Mouse (Mus musculus): ENCODE results near the gene Tpp1. TPM values are rescaled to one million over a fixed set of nuclear protein-coding genes. Genes with fewer than 3 reads are reported as not detected.

The Tpp1 gene
- polyA plus RNA-seq, 1 experiment from 2014 or later = 77.5 TPM

DNA sequence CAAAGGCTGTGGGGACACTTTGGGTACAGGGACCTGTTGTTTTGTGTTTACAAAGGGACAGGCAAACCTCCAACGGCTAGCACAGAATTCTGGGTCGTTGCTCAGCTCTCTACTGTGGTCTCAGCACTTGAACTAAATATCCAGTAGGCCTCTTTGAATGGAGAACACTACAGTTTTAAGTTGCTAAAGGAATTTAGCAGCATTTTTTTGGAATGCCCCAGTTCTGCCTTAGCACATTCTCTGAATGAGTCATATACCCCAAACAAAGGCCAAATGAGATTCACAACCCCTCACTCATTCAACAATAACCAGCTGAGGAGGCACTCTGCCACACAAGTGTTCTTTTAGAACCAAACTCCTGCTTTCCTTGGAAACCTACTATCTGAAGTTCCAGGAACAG, 30.1 kb downstream of the Tpp1 start:
- H3K9me3 ChIP-seq (replicated peaks; ENCODE audit: control insufficient read depth, low read length) = no peaks in the 10 kb centered on the region
- H3K27ac ChIP-seq (ENCODE audit: low read length) = no peak overlapping the region
- no peaks in the 10 kb centered on the region for H3K27me3 ChIP-seq (ENCODE audit: control insufficient read depth, insufficient read depth, low read length)
- ATAC-seq (replicated peaks; ENCODE audit: extremely low read depth, insufficient read depth, low FRiP score) = no peak
- 57% methylated on average over 2 of the region's 2 CpGs for WGBS
- no peak overlapping the region for H3K4me2 ChIP-seq (ENCODE audit: low read depth, low read length)
- H3K36me3 ChIP-seq (ENCODE audit: control insufficient read depth, insufficient read depth) = no peaks in the 10 kb centered on the region
- no peaks in the 10 kb centered on the region for H3K4me1 ChIP-seq (ENCODE audit: control insufficient read depth, insufficient read depth, low read length)
- no peak overlapping the region for H3K4me3 ChIP-seq (ENCODE audit: low read length)
- H3K9ac ChIP-seq (ENCODE audit: low read length) = no peak overlapping the region

DNA sequence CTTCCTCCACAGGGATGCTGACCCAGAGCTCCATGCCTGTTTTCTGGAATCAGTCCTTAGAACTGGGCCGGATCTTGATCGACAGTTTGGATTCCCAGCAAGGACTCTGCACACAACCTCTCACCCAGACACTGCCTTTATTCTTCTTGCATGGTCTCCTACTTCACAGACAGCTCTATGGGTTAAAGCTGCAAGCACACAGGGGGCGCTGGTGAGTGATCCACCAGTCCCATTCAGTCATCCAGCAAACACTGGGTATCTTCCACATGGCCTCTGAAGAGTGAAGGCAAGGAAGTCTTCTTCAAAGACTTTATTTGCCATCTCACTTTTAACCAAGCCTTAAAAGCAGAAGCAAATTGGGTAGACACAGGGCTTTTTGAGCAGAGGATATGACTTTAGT, 36.7 kb downstream of the Tpp1 start:
- H3K4me1 ChIP-seq (ENCODE audit: control insufficient read depth, insufficient read depth, low read length) = no peaks in the 10 kb centered on the region
- no peaks in the 10 kb centered on the region for H3K27me3 ChIP-seq (ENCODE audit: control insufficient read depth, insufficient read depth, low read length)
- WGBS = 56% methylated on average over 3 of the region's 3 CpGs
- no peak overlapping the region for H3K9ac ChIP-seq (ENCODE audit: low read length)
- H3K4me2 ChIP-seq (ENCODE audit: low read depth, low read length) = no peak overlapping the region
- H3K4me3 ChIP-seq (ENCODE audit: low read length) = no peak overlapping the region
- no peaks in the 10 kb centered on the region for H3K9me3 ChIP-seq (replicated peaks; ENCODE audit: control insufficient read depth, low read length)
- ATAC-seq (replicated peaks; ENCODE audit: extremely low read depth, insufficient read depth, low FRiP score) = no peak
- H3K36me3 ChIP-seq (ENCODE audit: control insufficient read depth, insufficient read depth) = no peaks in the 10 kb centered on the region
- H3K27ac ChIP-seq (ENCODE audit: low read length) = no peak overlapping the region

DNA sequence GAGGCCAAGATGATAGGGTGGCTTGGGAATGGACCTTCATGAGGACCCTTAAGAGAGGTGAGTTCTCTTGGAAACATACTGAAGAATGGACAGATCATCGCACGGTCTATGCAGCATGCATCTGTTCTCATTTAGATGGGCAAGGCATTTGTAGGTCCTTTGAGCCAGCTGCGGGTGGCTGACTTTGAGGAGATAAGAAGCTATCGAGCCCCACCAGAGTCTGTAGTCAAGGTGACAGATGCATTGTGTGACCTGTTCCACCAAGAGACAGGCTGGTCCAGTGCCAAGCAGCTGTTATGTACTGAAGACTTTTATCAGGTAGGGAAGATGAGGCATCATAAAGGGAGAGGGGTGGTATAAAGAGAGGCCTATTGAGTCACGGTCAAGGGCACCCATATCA, 43.3 kb downstream of the Tpp1 start:
- Histone ChIP-seq H3K9me3 (replicated peaks; ENCODE audit: control insufficient read depth, low read length) (no peaks in the 10 kb centered on the region), H3K27ac (ENCODE audit: low read length) (no peak overlapping the region), H3K4me1 (ENCODE audit: control insufficient read depth, insufficient read depth, low read length) (no peaks in the 10 kb centered on the region), H3K9ac (ENCODE audit: low read length) (no peak overlapping the region), H3K4me2 (ENCODE audit: low read depth, low read length) (no peak overlapping the region), H3K4me3 (ENCODE audit: low read length) (no peak overlapping the region), H3K36me3 (ENCODE audit: control insufficient read depth, insufficient read depth) (no peaks in the 10 kb centered on the region), H3K27me3 (ENCODE audit: control insufficient read depth, insufficient read depth, low read length) (no peaks in the 10 kb centered on the region)
- WGBS = 84% methylated on average over 5 of the region's 5 CpGs
- ATAC-seq (replicated peaks; ENCODE audit: extremely low read depth, insufficient read depth, low FRiP score) = no peak

DNA sequence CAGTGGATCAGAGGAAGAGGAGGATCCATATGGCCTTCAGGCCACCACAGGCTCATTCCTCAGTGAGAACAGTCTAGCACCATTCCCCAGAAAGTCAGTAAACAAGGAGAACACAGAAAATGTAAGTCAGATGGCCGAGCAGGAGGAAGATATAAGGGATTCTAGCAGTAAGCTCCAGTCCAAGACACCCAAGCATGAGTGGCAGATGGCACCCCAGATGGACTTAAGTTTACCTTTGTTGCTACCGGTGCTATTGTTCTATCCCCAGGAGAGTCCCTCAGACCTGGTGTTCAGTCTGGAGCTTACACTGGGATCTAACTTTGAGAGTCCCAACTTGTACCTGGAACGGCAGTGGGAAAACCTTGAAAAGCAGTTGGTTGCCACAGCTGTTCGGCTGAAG, 48.2 kb downstream of the Tpp1 start:
- ATAC-seq (replicated peaks; ENCODE audit: extremely low read depth, insufficient read depth, low FRiP score) = no peak
- Histone ChIP-seq H3K4me2 (ENCODE audit: low read depth, low read length) (no peak overlapping the region), H3K4me3 (ENCODE audit: low read length) (no peak overlapping the region), H3K9me3 (replicated peaks; ENCODE audit: control insufficient read depth, low read length) (no peaks in the 10 kb centered on the region), H3K27me3 (ENCODE audit: control insufficient read depth, insufficient read depth, low read length) (no peaks in the 10 kb centered on the region), H3K9ac (ENCODE audit: low read length) (no peak overlapping the region), H3K4me1 (ENCODE audit: control insufficient read depth, insufficient read depth, low read length) (no peaks in the 10 kb centered on the region), H3K36me3 (ENCODE audit: control insufficient read depth, insufficient read depth) (no peaks in the 10 kb centered on the region), H3K27ac (ENCODE audit: low read length) (no peak overlapping the region)
- WGBS = 85% methylated on average over 4 of the region's 4 CpGs

DNA sequence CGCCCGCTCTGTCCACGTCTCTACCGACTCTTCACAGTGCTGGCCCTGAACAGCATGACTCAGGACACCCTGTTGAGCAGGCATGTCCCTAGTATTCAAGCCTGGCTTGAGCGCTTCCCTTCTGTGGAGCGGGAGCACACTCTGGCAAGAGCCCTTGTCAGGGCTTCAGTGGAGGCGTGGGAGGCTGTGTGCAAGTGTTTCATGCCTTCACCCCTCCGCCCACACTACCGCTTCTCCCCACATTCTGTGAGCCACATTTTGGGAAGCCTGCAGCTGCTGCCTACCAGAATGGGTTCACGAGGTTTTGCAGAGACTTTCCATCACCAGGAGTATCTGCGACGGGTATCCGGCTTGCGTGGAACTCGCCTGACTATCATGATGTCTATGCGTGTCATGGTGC, 48.9 kb downstream of the Tpp1 start:
- H3K4me3 ChIP-seq (ENCODE audit: low read length) = no peak overlapping the region
- H3K9me3 ChIP-seq (replicated peaks; ENCODE audit: control insufficient read depth, low read length) = no peaks in the 10 kb centered on the region
- H3K4me1 ChIP-seq (ENCODE audit: control insufficient read depth, insufficient read depth, low read length) = no peaks in the 10 kb centered on the region
- no peaks in the 10 kb centered on the region for H3K27me3 ChIP-seq (ENCODE audit: control insufficient read depth, insufficient read depth, low read length)
- ATAC-seq (replicated peaks; ENCODE audit: extremely low read depth, insufficient read depth, low FRiP score) = no peak
- WGBS = 77% methylated on average over 16 of the region's 16 CpGs
- H3K4me2 ChIP-seq (ENCODE audit: low read depth, low read length) = no peak overlapping the region
- H3K9ac ChIP-seq (ENCODE audit: low read length) = no peak overlapping the region
- H3K27ac ChIP-seq (ENCODE audit: low read length) = no peak overlapping the region
- no peaks in the 10 kb centered on the region for H3K36me3 ChIP-seq (ENCODE audit: control insufficient read depth, insufficient read depth)

Other genes with a start within 250 kb of the Tpp1 start
- gene Smpd1, start 197.9 kb downstream of the Tpp1 start, polyA plus RNA-seq (2015; fragmentation: Nextera tagmentation; extraction: Ambion mirVana) = 61.7 and 65.0 TPM in 2 replicates
- 44.5 and 49.5 TPM in 2 replicates for gene Apbb1, start 170.6 kb downstream of the Tpp1 start, polyA plus RNA-seq (2015; fragmentation: Nextera tagmentation; extraction: Ambion mirVana)
- gene Hpx, start 152.1 kb downstream of the Tpp1 start, polyA plus RNA-seq (2015; fragmentation: Nextera tagmentation; extraction: Ambion mirVana) = 0.25 and 0.91 TPM in 2 replicates
- 32.9 and 35.7 TPM in 2 replicates for gene Trim3, start 118.7 kb downstream of the Tpp1 start, polyA plus RNA-seq (2015; fragmentation: Nextera tagmentation; extraction: Ambion mirVana)
- gene Timm10b, start 112.2 kb downstream of the Tpp1 start, polyA plus RNA-seq (2015; fragmentation: Nextera tagmentation; extraction: Ambion mirVana) = 147 and 158 TPM in 2 replicates
- 46.5 and 46.6 TPM in 2 replicates for gene Arfip2, start 111.8 kb downstream of the Tpp1 start, polyA plus RNA-seq (2015; fragmentation: Nextera tagmentation; extraction: Ambion mirVana)
- gene Gm45799, start 111.7 kb downstream of the Tpp1 start, polyA plus RNA-seq (2015; fragmentation: Nextera tagmentation; extraction: Ambion mirVana) = 30.8 and 36.5 TPM in 2 replicates
- gene Dnhd1, start 101.4 kb downstream of the Tpp1 start, polyA plus RNA-seq (2015; fragmentation: Nextera tagmentation; extraction: Ambion mirVana) = 0.38 and 0.49 TPM in 2 replicates
- 403 and 415 TPM in 2 replicates for gene Ilk, start 15.6 kb downstream of the Tpp1 start, polyA plus RNA-seq (2015; fragmentation: Nextera tagmentation; extraction: Ambion mirVana)
- gene Rrp8, start 14.8 kb downstream of the Tpp1 start, polyA plus RNA-seq (2015; fragmentation: Nextera tagmentation; extraction: Ambion mirVana) = 21.7 and 22.2 TPM in 2 replicates
- gene Taf10, start 7.9 kb downstream of the Tpp1 start, polyA plus RNA-seq (2015; fragmentation: Nextera tagmentation; extraction: Ambion mirVana) = 89.0 and 94.2 TPM in 2 replicates
- 3.1 and 4.3 TPM in 2 replicates for gene Dchs1, start 35.4 kb upstream of the Tpp1 start, polyA plus RNA-seq (2015; fragmentation: Nextera tagmentation; extraction: Ambion mirVana)
- 210 and 235 TPM in 2 replicates for gene Mrpl17, start 58.9 kb upstream of the Tpp1 start, polyA plus RNA-seq (2015; fragmentation: Nextera tagmentation; extraction: Ambion mirVana)
- 0.97 and 1.1 TPM in 2 replicates for gene Gm4070, start 201.7 kb upstream of the Tpp1 start, polyA plus RNA-seq (2015; fragmentation: Nextera tagmentation; extraction: Ambion mirVana)

Data from heart, embryonic 16.5 days (tissue).